8 mouse cellular contexts compared by ENCODE assay signal in genomic region chr10:14207616-14208015, GRCm38 (mm10).
DNase-seq lines count a peak whose midpoint lies in the region; ATAC-seq lines count a peak whose summit lies in the region.

No protein-coding gene starts in this region.

- no peaks in the 10 kb centered on the region for H3K27me3 ChIP-seq in heart, embryonic 11.5 days (ENCODE audit: control insufficient read depth, insufficient read depth, low read length)
- H3K27me3 ChIP-seq in intestine, embryonic 15.5 days (replicated peaks), result no peaks in the 10 kb centered on the region
- no peaks in the 10 kb centered on the region for H3K27me3 ChIP-seq in intestine, embryonic 16.5 days (replicated peaks; ENCODE audit: control insufficient read depth, insufficient read depth, low read length)

- peak; percentile 59 to 72 for DNase-seq in heart, adult 9 months (ENCODE audit: low spot score in 2 of 2)
- peak; percentile 20 to 47 for DNase-seq in CD8-positive naive resting alpha-beta T cell, adult 2 months (ENCODE audit: low read depth in 2 of 2, low spot score in 2 of 2)
- DNase-seq in naive thymus-derived CD4-positive, alpha-beta T cell, adult 2 months (ENCODE audit: low read depth), result peak; percentile 77
- DNase-seq in kidney, postnatal 14 days, result no peak

- no peak overlapping the region for H3K27ac ChIP-seq in heart, embryonic 11.5 days (ENCODE audit: low read depth, low read length)
- no peak overlapping the region for H3K27ac ChIP-seq in intestine, embryonic 15.5 days
- no peak overlapping the region for H3K27ac ChIP-seq in intestine, embryonic 16.5 days (ENCODE audit: low read length)

- no peaks in the 10 kb centered on the region for H3K36me3 ChIP-seq in heart, embryonic 11.5 days (ENCODE audit: control insufficient read depth, insufficient read depth, low read length)
- no peaks in the 10 kb centered on the region for H3K36me3 ChIP-seq in intestine, embryonic 15.5 days
- no peaks in the 10 kb centered on the region for H3K36me3 ChIP-seq in intestine, embryonic 16.5 days (ENCODE audit: control insufficient read depth, insufficient read depth, low read length)

- ATAC-seq in heart, embryonic 11.5 days (replicated peaks; ENCODE audit: insufficient number of reproducible peaks, low FRiP score, low TSS enrichment), result no peak
- peak; percentile 79 for ATAC-seq in granulocyte monocyte progenitor cell, adult 5-6 weeks (replicated peaks; ENCODE audit: poor library complexity, severe bottlenecking)
- ATAC-seq in intestine, embryonic 15.5 days, result no peak
- ATAC-seq in intestine, embryonic 16.5 days, result no peak

- WGBS in heart, embryonic 11.5 days (ENCODE audit: insufficient replicate concordance), result 52% methylated on average over 5 of the region's 5 CpGs
- 39% methylated on average over 5 of the region's 5 CpGs for WGBS in intestine, embryonic 15.5 days
- 38% methylated on average over 5 of the region's 5 CpGs for WGBS in intestine, embryonic 16.5 days

- no peaks in the 10 kb centered on the region for H3K4me1 ChIP-seq in heart, embryonic 11.5 days (ENCODE audit: control insufficient read depth, insufficient read depth, low read length)
- H3K4me1 ChIP-seq in intestine, embryonic 15.5 days (replicated peaks), result no peaks in the 10 kb centered on the region
- H3K4me1 ChIP-seq in intestine, embryonic 16.5 days (ENCODE audit: control insufficient read depth, insufficient read depth, low read length), result peaks cover 6% of the 10 kb centered on the region; the same call in 1 of the 2 replicates

- no peak overlapping the region for H3K9ac ChIP-seq in heart, embryonic 11.5 days (ENCODE audit: low read depth, low read length)
- H3K9ac ChIP-seq in intestine, embryonic 15.5 days, result no peak overlapping the region
- H3K9ac ChIP-seq in intestine, embryonic 16.5 days (ENCODE audit: low read depth, low read length), result no peak overlapping the region

- H3K4me3 ChIP-seq in heart, embryonic 11.5 days (ENCODE audit: low read depth, low read length), result no peak overlapping the region
- no peak overlapping the region for H3K4me3 ChIP-seq in intestine, embryonic 15.5 days (replicated peaks)
- H3K4me3 ChIP-seq in intestine, embryonic 16.5 days (ENCODE audit: low read length), result no peak overlapping the region

- H3K9me3 ChIP-seq in heart, embryonic 11.5 days (replicated peaks; ENCODE audit: control insufficient read depth, low read length), result no peaks in the 10 kb centered on the region
- no peaks in the 10 kb centered on the region for H3K9me3 ChIP-seq in intestine, embryonic 15.5 days
- H3K9me3 ChIP-seq in intestine, embryonic 16.5 days (ENCODE audit: control insufficient read depth, low read length), result no peaks in the 10 kb centered on the region

- H3K4me2 ChIP-seq in heart, embryonic 11.5 days, result no peak overlapping the region
- H3K4me2 ChIP-seq in intestine, embryonic 15.5 days (replicated peaks), result no peak overlapping the region
- no peak overlapping the region for H3K4me2 ChIP-seq in intestine, embryonic 16.5 days (ENCODE audit: low read depth, low read length)
